Mouse (Mus musculus) ES-Bruce4 (cell line): Measurements from ENCODE around the gene Fgfr2. TPM values are rescaled to one million over a fixed set of nuclear protein-coding genes. Genes with fewer than 3 reads are reported as not detected.

Experiments used
- H3K27ac ChIP-seq: 2 replicates; pipeline ENCODE4 v1.5.1; 2012; ENCODE audit warnings: low read length, inconsistent platforms; ENCODE audit not compliant: insufficient read depth
- H3K27me3 ChIP-seq: 2 replicates; pipeline ENCODE4 v1.6.1; 2012; ENCODE audit warnings: mild to moderate bottlenecking, low read length, inconsistent platforms; ENCODE audit not compliant: control insufficient read depth, poor library complexity, insufficient read depth, severe bottlenecking
- H3K36me3 ChIP-seq: 2 replicates; pipeline ENCODE4 v1.6.1; 2012; ENCODE audit warnings: inconsistent platforms, mild to moderate bottlenecking, low read length, moderate library complexity; ENCODE audit not compliant: control insufficient read depth, poor library complexity, insufficient read depth, severe bottlenecking
- H3K4me1 ChIP-seq: one replicate; pipeline ENCODE4 v1.8.1; 2011; ENCODE audit warnings: low read length; ENCODE audit not compliant: control insufficient read depth, insufficient read depth
- H3K4me3 ChIP-seq: 2 replicates; pipeline ENCODE4 v1.5.1; 2011; ENCODE audit warnings: low read depth, mild to moderate bottlenecking, low read length
- H3K9ac ChIP-seq: 2 replicates; pipeline ENCODE4 v1.6.1; 2012; ENCODE audit warnings: low read depth, mild to moderate bottlenecking, inconsistent platforms; ENCODE audit not compliant: poor library complexity, severe bottlenecking
- H3K9me3 ChIP-seq: replicated peaks from 2 replicates; pipeline ENCODE4 v1.6.1; 2012; ENCODE audit warnings: mild to moderate bottlenecking, low read length, inconsistent platforms; ENCODE audit not compliant: control insufficient read depth, poor library complexity, insufficient read depth, severe bottlenecking
- CTCF ChIP-seq: IDR thresholded peaks from one replicate; pipeline ENCODE4 v1.8.1; 2011; ENCODE audit warnings: low read depth, low read length
- EP300 ChIP-seq: IDR thresholded peaks from 2 replicates; pipeline ENCODE4 v1.6.1; 2011; ENCODE audit warnings: low read depth, low read length; ENCODE audit not compliant: insufficient read depth
- POLR2A ChIP-seq: IDR thresholded peaks from one replicate; pipeline ENCODE4 v1.8.1; 2011; ENCODE audit warnings: low read length; ENCODE audit not compliant: insufficient read depth
- polyA plus RNA-seq: library from polyadenylated mRNA; stranded (reverse); fragments of >200 nt; gene quantifications from 2 replicates; pipeline ENCODE4 v1.2.4, GENCODE M21; 2011; ENCODE audit warnings: low read depth; ENCODE audit not compliant: missing spikeins, insufficient read depth, insufficient read length

Fgfr2 gene
- polyA plus RNA-seq, 1 experiment = 34.8 TPM

DNA sequence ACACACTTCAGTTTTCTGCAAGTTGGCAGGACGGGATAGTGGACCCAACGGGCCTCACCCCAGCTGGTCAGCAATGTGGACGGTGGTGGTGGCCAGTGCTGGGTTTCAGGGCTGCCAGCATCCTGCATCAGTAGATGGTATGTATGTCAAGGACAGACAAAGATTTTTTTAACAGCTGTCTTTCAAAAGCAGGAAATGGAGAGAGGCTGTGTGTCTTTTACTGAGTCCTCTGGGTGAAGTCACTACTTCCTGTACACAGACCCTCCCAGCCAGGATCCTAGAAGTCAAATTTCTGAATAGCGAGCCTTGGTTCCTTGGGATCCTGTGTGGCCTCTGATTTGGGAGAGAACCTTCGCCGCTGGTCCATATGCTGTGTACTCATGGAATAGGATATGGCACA, 2832.0 kb downstream of the Fgfr2 start:
- H3K9ac ChIP-seq = no peak overlapping the region
- H3K27ac ChIP-seq = no peak overlapping the region
- no peak for TF ChIP-seq EP300
- no peak for TF ChIP-seq CTCF
- no peak for TF ChIP-seq POLR2A
- no peak overlapping the region for H3K4me3 ChIP-seq
- no peaks in the 10 kb centered on the region for H3K9me3 ChIP-seq
- no peaks in the 10 kb centered on the region for H3K36me3 ChIP-seq
- no peaks in the 10 kb centered on the region for H3K4me1 ChIP-seq
- H3K27me3 ChIP-seq = no peaks in the 10 kb centered on the region

DNA sequence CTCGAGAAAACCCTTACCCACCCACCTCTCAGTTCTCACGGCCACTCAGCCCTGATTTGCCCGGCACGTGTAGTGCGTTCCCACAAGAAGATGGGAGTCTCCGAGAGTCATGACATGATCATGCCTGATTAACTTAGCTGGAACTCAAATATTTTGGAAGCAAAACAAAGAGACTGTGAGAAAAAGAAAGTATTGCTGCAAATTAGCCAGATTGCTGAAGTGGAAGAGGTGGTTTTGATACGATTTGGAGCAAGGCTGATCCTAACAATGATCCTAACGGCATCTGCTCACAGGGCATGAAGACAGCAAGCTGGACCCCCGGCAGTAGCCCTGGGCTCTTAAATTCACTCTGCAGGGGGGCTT, 2833.7 kb downstream of the Fgfr2 start:
- no peak overlapping the region for H3K9ac ChIP-seq
- no peaks in the 10 kb centered on the region for H3K4me1 ChIP-seq
- no peak overlapping the region for H3K4me3 ChIP-seq
- no peaks in the 10 kb centered on the region for H3K36me3 ChIP-seq
- no peaks in the 10 kb centered on the region for H3K9me3 ChIP-seq
- no peak overlapping the region for H3K27ac ChIP-seq
- TF ChIP-seq POLR2A (no peak), CTCF (no peak), EP300 (no peak)
- H3K27me3 ChIP-seq = no peaks in the 10 kb centered on the region

DNA sequence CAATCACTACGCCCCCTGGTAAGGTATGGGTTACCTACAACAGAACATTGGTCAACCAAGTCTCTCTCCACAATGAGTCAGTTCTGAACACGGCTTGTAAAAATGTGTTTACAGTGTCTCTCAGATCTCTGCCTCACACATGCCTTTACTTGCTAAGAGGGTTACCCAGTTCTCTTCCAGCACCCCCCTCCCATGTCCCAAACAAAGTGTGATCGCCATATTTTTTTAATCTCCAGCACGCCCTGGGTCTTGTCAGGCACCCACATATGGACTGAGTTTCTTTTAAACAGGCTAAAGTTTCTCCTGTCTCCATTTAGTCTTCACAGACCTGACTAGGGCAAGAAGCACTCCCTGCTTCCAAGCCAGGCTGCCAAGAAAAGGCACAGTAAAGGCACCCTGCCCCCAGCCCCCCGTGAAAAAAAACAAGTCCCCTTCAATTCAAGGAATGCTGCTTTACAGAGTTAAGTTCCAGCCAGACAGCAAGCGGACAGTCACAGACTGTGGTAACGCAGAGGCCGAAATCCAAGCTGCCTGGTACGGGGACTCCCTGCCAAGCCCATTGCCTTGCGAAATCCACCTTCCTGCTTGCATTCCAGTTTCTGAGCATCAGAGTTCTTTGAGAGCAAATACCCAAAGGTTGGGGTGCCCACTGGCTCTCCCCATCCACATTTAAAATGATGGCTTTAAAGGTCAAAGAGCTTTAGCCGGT, 2834.3 kb downstream of the Fgfr2 start:
- H3K4me1 ChIP-seq = no peaks in the 10 kb centered on the region
- no peak overlapping the region for H3K27ac ChIP-seq
- TF ChIP-seq POLR2A (no peak), CTCF (no peak), EP300 (no peak)
- no peak overlapping the region for H3K4me3 ChIP-seq
- H3K27me3 ChIP-seq = no peaks in the 10 kb centered on the region
- no peak overlapping the region for H3K9ac ChIP-seq
- H3K36me3 ChIP-seq = no peaks in the 10 kb centered on the region
- no peaks in the 10 kb centered on the region for H3K9me3 ChIP-seq

DNA sequence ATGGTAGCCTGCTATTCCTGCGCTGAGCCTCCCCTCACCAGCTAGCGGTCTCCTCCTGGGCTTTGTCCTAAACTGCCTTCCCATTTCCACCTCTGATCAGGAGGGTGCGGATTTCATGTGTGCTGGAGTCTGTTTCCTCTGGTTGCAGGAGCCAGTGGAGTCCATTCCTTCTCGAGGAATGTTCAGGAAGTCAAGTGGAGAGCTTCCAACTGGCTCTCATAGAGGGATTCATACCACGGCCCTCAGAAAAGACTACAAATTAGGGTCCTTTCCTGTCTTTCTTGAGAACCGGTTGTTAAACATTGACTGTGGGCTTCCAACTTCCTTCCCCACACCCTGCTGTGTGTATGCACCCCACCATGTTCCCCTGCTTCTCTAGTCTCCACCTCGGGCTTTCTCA, 2834.9 kb downstream of the Fgfr2 start:
- TF ChIP-seq POLR2A (no peak), EP300 (no peak)
- Histone ChIP-seq H3K27ac (no peak overlapping the region), H3K4me1 (no peaks in the 10 kb centered on the region)

DNA sequence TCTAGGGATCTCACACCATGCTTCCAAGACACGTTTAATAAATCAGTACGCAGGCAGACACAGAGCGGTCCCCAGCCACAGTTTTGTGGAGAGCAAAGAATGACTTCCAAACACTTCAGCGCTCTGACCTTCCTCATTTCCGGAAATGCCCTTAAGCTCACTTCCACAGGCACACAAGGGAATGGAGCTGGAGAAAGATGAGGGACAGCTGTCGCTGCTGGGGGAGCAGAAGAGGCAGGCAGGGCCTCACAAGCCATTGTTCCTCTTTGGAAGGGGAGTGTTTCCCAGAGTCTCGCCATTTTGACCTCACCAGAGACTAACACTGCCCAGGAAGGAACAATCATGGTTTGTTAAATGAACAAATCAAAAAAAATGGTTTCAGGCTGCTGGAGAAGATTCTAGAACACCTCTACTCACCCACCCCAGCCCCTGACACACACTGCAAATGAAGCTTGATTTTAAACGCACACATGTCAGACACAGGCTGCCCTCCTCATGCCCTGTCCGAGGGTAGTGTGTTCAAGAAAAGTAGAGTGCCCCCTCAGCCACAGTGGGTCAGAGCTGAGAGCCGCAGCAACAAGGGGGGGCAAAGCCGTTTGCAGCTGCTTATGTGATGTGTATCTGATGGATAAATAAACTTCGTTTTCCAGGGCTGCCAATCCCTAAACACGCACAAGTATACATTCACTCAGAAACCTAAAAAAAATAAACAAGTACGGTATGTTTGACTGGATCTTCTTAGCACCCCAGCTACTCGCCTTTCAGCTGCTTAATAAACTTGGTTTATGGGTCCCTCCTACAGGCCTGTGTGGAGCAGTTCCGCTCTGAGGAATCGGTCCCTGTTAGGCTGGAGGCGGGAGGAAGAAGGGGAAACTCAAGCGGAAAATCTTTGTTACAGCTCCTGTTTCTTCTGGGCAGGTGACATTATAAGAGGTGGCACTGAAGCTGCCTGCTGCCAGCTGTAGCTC, 2844.1 kb downstream of the Fgfr2 start:
- no peak for TF ChIP-seq POLR2A
- TF ChIP-seq CTCF = no peak
- no peak for TF ChIP-seq EP300
- Histone ChIP-seq H3K9ac (no peak overlapping the region), H3K9me3 (no peaks in the 10 kb centered on the region), H3K27ac (no peak overlapping the region), H3K4me1 (no peaks in the 10 kb centered on the region), H3K4me3 (no peak overlapping the region), H3K36me3 (no peaks in the 10 kb centered on the region), H3K27me3 (no peaks in the 10 kb centered on the region)

More for the DNA sequence above, 2834.9 kb downstream of the Fgfr2 start:
- Histone ChIP-seq H3K27me3 (no peaks in the 10 kb centered on the region), H3K9ac (no peak overlapping the region), H3K4me3 (no peak overlapping the region), H3K36me3 (no peaks in the 10 kb centered on the region), H3K9me3 (no peaks in the 10 kb centered on the region)
